Mouse (Mus musculus): ENCODE results near the gene Rbm12b1. TPM values are rescaled to one million over a fixed set of nuclear protein-coding genes. Genes with fewer than 3 reads are reported as not detected.
A peak's percentile ranks its signal among the peaks of the same experiment; 100 is the strongest.
"Not testable (repeated sequence)": the region's sequence is repeated elsewhere in the genome, so short reads cannot be mapped to it uniquely, and the experiment has no call there.

The Rbm12b1 gene
- polyA plus RNA-seq (2012; rRNA removed): 0.61 and 4.1 TPM in 2 replicates

DNA sequence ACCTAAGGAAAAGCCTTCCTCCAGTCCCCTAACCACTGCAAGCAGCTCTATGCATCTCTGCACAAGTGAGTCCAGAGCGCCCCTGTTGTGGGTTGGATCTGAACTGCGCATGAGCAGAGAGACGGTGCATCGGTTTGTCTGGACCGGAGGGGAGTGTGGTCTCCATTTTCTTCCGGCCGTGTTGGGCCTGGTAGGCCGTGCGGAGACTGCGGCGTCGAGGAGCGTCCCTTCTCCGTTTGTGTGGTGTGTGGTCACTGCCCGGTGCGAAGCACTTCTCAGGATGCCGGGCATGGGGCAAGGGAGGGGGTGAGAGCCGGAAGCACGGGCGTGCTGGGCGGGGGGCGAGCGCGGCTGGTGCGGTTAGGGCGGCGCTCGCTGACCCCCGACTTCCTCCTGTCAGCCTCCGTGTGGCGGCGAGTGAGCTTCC, at the start of gene Rbm12b1:
Gene Rbm12b1, plus strand, starts transcription at position 124 of the 427 bp plus-strand sequence.
- TF ChIP-seq POLR2A (IDR thresholded peaks at IDR 0.05; ENCODE audit: low read depth, low read length): peak; percentile 14; the same call in 1 of the 2 replicates
- not testable (repeated sequence) for H3K27me3 ChIP-seq (ENCODE audit: control insufficient read depth, insufficient read depth, low read length); H3K27ac ChIP-seq (ENCODE audit: insufficient read depth, low read depth, low read length); H3K4me1 ChIP-seq (ENCODE audit: control insufficient read depth, insufficient read depth, insufficient read length, low read length); H3K36me3 ChIP-seq (ENCODE audit: control insufficient read depth, insufficient read depth, low read length)
- WGBS: 2% methylated on average over 22 of the region's 32 CpGs
- H3K4me3 ChIP-seq (ENCODE audit: low read depth, low read length): peak within 1 kb of the TSS; percentile 72

DNA sequence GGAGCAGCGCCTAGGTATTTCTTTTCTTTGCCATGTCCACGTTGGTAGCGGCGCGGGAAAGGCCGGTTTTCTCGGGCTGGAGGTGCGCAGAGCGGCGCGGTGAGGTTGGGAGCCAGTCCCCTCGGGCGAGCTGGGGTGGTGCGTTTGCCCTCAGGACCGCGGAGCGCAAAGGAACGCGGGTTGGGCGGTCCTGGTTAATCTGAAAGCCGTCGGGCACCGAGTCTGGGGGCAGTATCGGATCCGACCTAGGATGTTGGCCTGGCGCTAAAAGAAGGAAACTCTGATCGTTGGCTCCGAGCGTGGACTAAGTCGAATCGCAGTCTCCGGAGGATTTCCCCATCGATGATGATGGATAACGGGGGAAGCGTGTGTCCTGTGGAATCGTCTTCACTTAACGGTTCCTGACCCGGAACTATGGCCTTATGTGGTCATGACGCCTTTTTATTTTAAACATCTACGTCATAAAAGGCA, 563 bp downstream of the Rbm12b1 start:
- 4% methylated on average over 27 of the region's 40 CpGs for WGBS
- H3K27ac ChIP-seq (ENCODE audit: insufficient read depth, low read depth, low read length); H3K27me3 ChIP-seq (ENCODE audit: control insufficient read depth, insufficient read depth, low read length); H3K36me3 ChIP-seq (ENCODE audit: control insufficient read depth, insufficient read depth, low read length); H3K4me1 ChIP-seq (ENCODE audit: control insufficient read depth, insufficient read depth, insufficient read length, low read length): not testable (repeated sequence)
- H3K4me3 ChIP-seq (ENCODE audit: low read depth, low read length): peak overlapping the region; percentile 72

DNA sequence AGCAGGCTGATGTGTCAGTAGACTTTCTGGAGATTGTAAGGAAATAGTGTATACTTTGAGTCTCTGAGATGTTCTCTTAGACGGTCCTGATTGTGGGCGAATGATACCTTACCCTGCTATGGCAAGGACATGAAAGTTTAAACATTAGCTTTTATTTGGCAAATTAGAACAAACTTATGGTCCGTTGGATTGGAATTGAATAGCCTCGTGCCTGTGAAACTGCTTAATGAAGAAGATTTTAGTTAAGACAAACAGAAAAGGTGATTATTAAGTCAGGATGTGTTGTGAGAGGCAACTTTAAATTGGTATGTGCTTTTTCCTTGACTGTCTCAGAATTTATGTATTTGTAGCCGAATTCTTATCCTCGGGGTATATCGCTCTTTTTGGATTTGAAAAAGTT, 1.5 kb downstream of the Rbm12b1 start:
- H3K4me1 ChIP-seq (ENCODE audit: control insufficient read depth, insufficient read depth, insufficient read length, low read length); H3K4me3 ChIP-seq (ENCODE audit: low read depth, low read length); H3K27me3 ChIP-seq (ENCODE audit: control insufficient read depth, insufficient read depth, low read length); H3K36me3 ChIP-seq (ENCODE audit: control insufficient read depth, insufficient read depth, low read length); H3K27ac ChIP-seq (ENCODE audit: insufficient read depth, low read depth, low read length): not testable (repeated sequence)
- 88% methylated on average over 7 of the region's 7 CpGs for WGBS

DNA sequence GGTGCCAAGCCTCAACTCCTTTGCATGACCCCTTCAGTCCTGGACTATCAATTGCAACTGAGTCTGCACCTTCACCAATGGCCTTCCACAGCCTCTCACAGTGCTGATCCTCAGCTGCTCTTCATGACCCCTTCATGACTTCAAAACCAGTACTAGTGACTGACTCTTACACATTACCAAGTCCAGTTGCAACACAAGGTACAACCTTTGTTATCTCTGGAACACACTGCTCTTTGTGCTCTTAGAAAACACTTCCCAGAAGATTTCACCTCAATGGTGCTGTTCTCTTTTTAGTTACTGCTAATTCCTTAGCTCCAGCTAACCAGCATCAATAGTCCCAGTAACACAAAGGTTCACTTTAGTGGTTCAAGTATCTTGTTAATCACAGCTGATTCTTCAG, 7.6 kb downstream of the Rbm12b1 start:
- Histone ChIP-seq H3K36me3 (ENCODE audit: control insufficient read depth, insufficient read depth, low read length) (peaks cover 4% of the 10 kb centered on the region), H3K27me3 (ENCODE audit: control insufficient read depth, insufficient read depth, low read length) (no peaks in the 10 kb centered on the region), H3K27ac (ENCODE audit: insufficient read depth, low read depth, low read length) (no peak overlapping the region), H3K4me1 (ENCODE audit: control insufficient read depth, insufficient read depth, insufficient read length, low read length) (no peaks in the 10 kb centered on the region), H3K4me3 (ENCODE audit: low read depth, low read length) (no peak overlapping the region)
- no peak for TF ChIP-seq POLR2A (IDR thresholded peaks at IDR 0.05; ENCODE audit: low read depth, low read length)
- TF ChIP-seq CTCF (IDR thresholded peaks at IDR 0.05; ENCODE audit: extremely low read depth, insufficient read length, insufficient replicate concordance, low read depth, low read length): no peak

DNA sequence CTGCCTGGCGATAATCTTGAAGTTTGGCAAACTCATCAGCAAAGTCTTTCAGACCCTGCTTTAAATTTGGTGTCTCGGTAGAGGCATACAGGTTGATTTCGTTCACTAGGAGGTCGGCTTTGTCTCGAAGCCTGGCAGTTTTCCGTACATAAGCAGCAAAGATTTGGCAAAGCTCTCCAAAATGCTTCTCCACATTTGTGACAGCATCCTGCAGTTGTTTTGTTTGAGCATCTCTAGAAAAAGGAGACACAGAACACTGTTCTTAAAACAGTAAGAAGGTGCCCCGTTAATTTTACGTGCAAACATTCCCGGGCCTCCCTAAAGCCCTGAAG, 30.9 kb downstream of the Rbm12b1 start:
- H3K36me3 ChIP-seq (ENCODE audit: control insufficient read depth, insufficient read depth, low read length): 0 out of 2 replicates have a peak, but pooled peaks cover 6% of the 10 kb centered on the region
- H3K27ac ChIP-seq (ENCODE audit: insufficient read depth, low read depth, low read length): no peak overlapping the region
- TF ChIP-seq CTCF (IDR thresholded peaks at IDR 0.05; ENCODE audit: extremely low read depth, insufficient read length, insufficient replicate concordance, low read depth, low read length) (no peak), POLR2A (IDR thresholded peaks at IDR 0.05; ENCODE audit: low read depth, low read length) (no peak)
- 27% methylated on average over 9 of the region's 9 CpGs for WGBS
- H3K4me1 ChIP-seq (ENCODE audit: control insufficient read depth, insufficient read depth, insufficient read length, low read length): peaks cover 5% of the 10 kb centered on the region; the same call in 1 of the 2 replicates
- no peaks in the 10 kb centered on the region; the same call in 1 of the 2 replicates for H3K27me3 ChIP-seq (ENCODE audit: control insufficient read depth, insufficient read depth, low read length)
- H3K4me3 ChIP-seq (ENCODE audit: low read depth, low read length): peak overlapping the region; percentile 99

DNA sequence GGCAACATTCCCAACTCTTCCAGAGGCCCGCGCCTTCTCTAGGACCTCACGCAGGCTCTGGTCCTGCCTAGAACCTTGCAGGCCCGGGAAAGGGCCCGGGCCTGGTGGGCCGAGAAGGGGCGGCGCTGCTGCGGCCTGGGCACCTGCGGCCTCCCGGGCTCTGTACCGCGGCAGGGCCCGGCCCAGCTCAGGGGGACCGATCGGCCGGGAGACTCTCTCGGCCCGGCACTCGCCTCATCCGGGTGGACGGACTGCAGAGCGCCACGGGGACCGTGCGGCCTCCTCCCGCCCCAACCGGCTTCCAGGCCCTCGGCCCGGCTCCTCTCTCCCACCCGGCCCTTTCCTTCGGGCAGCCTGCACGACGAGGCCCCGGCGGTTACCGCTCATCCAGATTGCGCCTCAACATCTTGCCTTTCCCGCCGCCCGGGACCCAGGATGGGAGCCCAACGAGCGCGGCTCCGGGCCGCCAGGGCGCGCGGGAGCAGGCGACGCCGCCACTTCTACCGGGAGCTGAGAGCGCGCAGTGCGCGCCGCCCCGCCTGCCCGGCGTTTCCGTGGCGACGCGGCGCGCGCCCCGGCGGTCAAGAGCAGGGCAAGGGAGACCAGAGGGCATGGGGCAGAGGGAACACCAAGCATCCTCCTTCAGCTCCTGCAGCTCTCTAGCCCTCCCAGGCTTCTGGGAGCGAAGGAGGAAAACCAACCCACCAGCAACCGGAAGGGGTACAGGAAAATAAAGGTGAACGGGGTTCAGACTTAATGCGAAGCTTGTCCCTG, 31.4 kb downstream of the Rbm12b1 start, which contains the start of gene Fam92a:
Gene Fam92a, minus strand, starts transcription at position 698 of the 774 bp plus-strand sequence.
- H3K27ac ChIP-seq (ENCODE audit: insufficient read depth, low read depth, low read length): no peak within 1 kb of the TSS
- no peak for TF ChIP-seq CTCF (IDR thresholded peaks at IDR 0.05; ENCODE audit: extremely low read depth, insufficient read length, insufficient replicate concordance, low read depth, low read length)
- no peak for TF ChIP-seq POLR2A (IDR thresholded peaks at IDR 0.05; ENCODE audit: low read depth, low read length)

DNA sequence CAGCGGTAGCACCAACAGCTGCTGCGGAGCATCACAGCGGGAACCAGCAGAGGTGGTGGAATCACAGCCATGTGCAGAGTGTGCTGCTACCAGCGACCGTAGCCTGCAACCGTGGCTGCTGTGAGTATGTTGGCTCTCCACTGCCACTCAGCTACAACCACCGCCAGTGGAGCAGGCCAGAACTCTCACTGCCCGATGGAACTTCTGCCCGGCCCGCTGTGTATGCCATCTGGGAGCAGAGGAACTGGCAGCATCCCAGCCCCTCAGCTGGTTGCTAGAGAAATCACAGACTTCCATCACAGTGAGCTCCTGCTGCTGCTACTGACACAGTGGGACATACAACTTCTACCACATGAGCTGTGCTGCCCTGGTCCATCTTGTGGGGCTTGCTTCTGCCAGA, 38.9 kb downstream of the Rbm12b1 start:
- 85% methylated on average over 10 of the region's 10 CpGs for WGBS
- no peaks in the 10 kb centered on the region for H3K4me1 ChIP-seq (ENCODE audit: control insufficient read depth, insufficient read depth, insufficient read length, low read length)
- no peaks in the 10 kb centered on the region for H3K36me3 ChIP-seq (ENCODE audit: control insufficient read depth, insufficient read depth, low read length)
- H3K27me3 ChIP-seq (ENCODE audit: control insufficient read depth, insufficient read depth, low read length): no peaks in the 10 kb centered on the region
- TF ChIP-seq POLR2A (IDR thresholded peaks at IDR 0.05; ENCODE audit: low read depth, low read length): no peak
- no peak overlapping the region for H3K4me3 ChIP-seq (ENCODE audit: low read depth, low read length)
- H3K27ac ChIP-seq (ENCODE audit: insufficient read depth, low read depth, low read length): no peak overlapping the region

More for the DNA sequence above, 31.4 kb downstream of the Rbm12b1 start, which contains the start of gene Fam92a:
- Histone ChIP-seq H3K27me3 (ENCODE audit: control insufficient read depth, insufficient read depth, low read length) (no peaks in the 10 kb centered on the region; the same call in 1 of the 2 replicates), H3K36me3 (ENCODE audit: control insufficient read depth, insufficient read depth, low read length) (0 out of 2 replicates have a peak, but pooled peaks cover 6% of the 10 kb centered on the region), H3K4me3 (ENCODE audit: low read depth, low read length) (peak within 1 kb of the TSS; percentile 99), H3K4me1 (ENCODE audit: control insufficient read depth, insufficient read depth, insufficient read length, low read length) (peaks cover 5% of the 10 kb centered on the region; the same call in 1 of the 2 replicates)
- 1% methylated on average over 74 of the region's 74 CpGs for WGBS

Other genes with a start within 250 kb of the Rbm12b1 start
- not detected in 2 replicates for gene Gm10604, start 159.0 kb upstream of the Rbm12b1 start, polyA plus RNA-seq (2012; rRNA removed)
- 0.28 and 0.29 TPM in 2 replicates for gene Rbm12b2, start 50.8 kb upstream of the Rbm12b1 start, polyA plus RNA-seq (2012; rRNA removed)
- gene Fam92a, start 31.8 kb downstream of the Rbm12b1 start, polyA plus RNA-seq (2012; rRNA removed): 1.8 and 2.0 TPM in 2 replicates